Mouse (Mus musculus) stomach, postnatal 0 days (tissue): ENCODE data around the gene Sptlc2.

Experiments used
- CTCF ChIP-seq: IDR thresholded peaks from 2 replicates; pipeline ENCODE4 v1.5.1; 2016; ENCODE audit warnings: antibody characterized with exemption, low read depth, mild to moderate bottlenecking, moderate library complexity
- EP300 ChIP-seq: optimal IDR thresholded peaks from 2 replicates; pipeline ENCODE3; 2016; ENCODE audit warnings: antibody characterized with exemption

GRCm38 (mm10) chr12:87327610-87328009 is 60.5 kb downstream of the Sptlc2 start:
- TF ChIP-seq CTCF (no peak), EP300 (no peak)
